Mouse (Mus musculus): ENCODE measurements around the gene Fam19a1. TPM values are rescaled to one million over a fixed set of nuclear protein-coding genes. Genes with fewer than 3 reads are reported as not detected.

Fam19a1 gene
- polyA plus RNA-seq, 2 experiments = not detected

GRCm38 (mm10) chr6:96435545-96435944, 322.6 kb downstream of the Fam19a1 start:
- no peak overlapping the region for H3K27ac ChIP-seq
- H3K4me1 ChIP-seq (replicated peaks; ENCODE audit: control insufficient read depth in 2 of 2, insufficient read depth in 2 of 2, low read length in 1 of 2) = no peaks in the 10 kb centered on the region
- no peaks in the 10 kb centered on the region for H3K9me3 ChIP-seq (ENCODE audit: control insufficient read depth, low read length)
- no peak overlapping the region for H3K9ac ChIP-seq (replicated peaks)
- no peak for ATAC-seq (ENCODE audit: insufficient read depth)
- no peaks in the 10 kb centered on the region for H3K27me3 ChIP-seq (ENCODE audit: control insufficient read depth, insufficient read depth, low read length)
- no peak for DNase-seq (ENCODE audit: low read depth in 3 of 3, low spot score in 3 of 3)
- no peak overlapping the region for H3K4me3 ChIP-seq (ENCODE audit: insufficient read depth in 1 of 2, low read depth in 2 of 2, low read length in 2 of 2)
- 46% methylated on average over 2 of the region's 2 CpGs for WGBS (ENCODE audit: insufficient replicate concordance)
- H3K36me3 ChIP-seq (replicated peaks; ENCODE audit: control insufficient read depth, insufficient read depth, low read depth) = no peaks in the 10 kb centered on the region
- no peak overlapping the region for H3K4me2 ChIP-seq (ENCODE audit: low read depth)
- TF ChIP-seq EP300 (IDR thresholded peaks at IDR 0.05; ENCODE audit: low read depth) (no peak), CTCF (IDR thresholded peaks at IDR 0.05; ENCODE audit: low read depth) (no peak)

GRCm38 (mm10) chr6:96437814-96438213, 324.9 kb downstream of the Fam19a1 start:
- DNase-seq (ENCODE audit: low read depth in 3 of 3, low spot score in 3 of 3) (no peak), ATAC-seq (ENCODE audit: insufficient read depth) (no peak)
- Histone ChIP-seq H3K9ac (replicated peaks) (no peak overlapping the region), H3K27me3 (ENCODE audit: control insufficient read depth, insufficient read depth, low read length) (no peaks in the 10 kb centered on the region), H3K4me3 (ENCODE audit: insufficient read depth in 1 of 2, low read depth in 2 of 2, low read length in 2 of 2) (no peak overlapping the region), H3K36me3 (replicated peaks; ENCODE audit: control insufficient read depth, insufficient read depth, low read depth) (no peaks in the 10 kb centered on the region), H3K4me2 (ENCODE audit: low read depth) (no peak overlapping the region), H3K27ac (no peak overlapping the region), H3K4me1 (replicated peaks; ENCODE audit: control insufficient read depth in 2 of 2, insufficient read depth in 2 of 2, low read length in 1 of 2) (no peaks in the 10 kb centered on the region), H3K9me3 (ENCODE audit: control insufficient read depth, low read length) (no peaks in the 10 kb centered on the region)
- WGBS (ENCODE audit: insufficient replicate concordance) = 57% methylated on average over 3 of the region's 3 CpGs
- TF ChIP-seq EP300 (IDR thresholded peaks at IDR 0.05; ENCODE audit: low read depth) = no peak
- TF ChIP-seq CTCF (IDR thresholded peaks at IDR 0.05; ENCODE audit: low read depth) = no peak

GRCm38 (mm10) chr6:96439419-96439818, 326.5 kb downstream of the Fam19a1 start:
- TF ChIP-seq CTCF (IDR thresholded peaks at IDR 0.05; ENCODE audit: low read depth) = no peak
- no peak for TF ChIP-seq EP300 (IDR thresholded peaks at IDR 0.05; ENCODE audit: low read depth)
- no peak overlapping the region for H3K4me3 ChIP-seq (ENCODE audit: insufficient read depth in 1 of 2, low read depth in 2 of 2, low read length in 2 of 2)
- H3K4me1 ChIP-seq (replicated peaks; ENCODE audit: control insufficient read depth in 2 of 2, insufficient read depth in 2 of 2, low read length in 1 of 2) = no peaks in the 10 kb centered on the region
- H3K27me3 ChIP-seq (ENCODE audit: control insufficient read depth, insufficient read depth, low read length) = no peaks in the 10 kb centered on the region
- no peak overlapping the region for H3K9ac ChIP-seq (replicated peaks)
- WGBS (ENCODE audit: insufficient replicate concordance) = 61% methylated on average over 2 of the region's 2 CpGs
- H3K4me2 ChIP-seq (ENCODE audit: low read depth) = no peak overlapping the region
- no peaks in the 10 kb centered on the region for H3K9me3 ChIP-seq (ENCODE audit: control insufficient read depth, low read length)
- H3K27ac ChIP-seq = no peak overlapping the region
- DNase-seq (ENCODE audit: low read depth in 3 of 3, low spot score in 3 of 3) (no peak), ATAC-seq (ENCODE audit: insufficient read depth) (no peak)
- H3K36me3 ChIP-seq (replicated peaks; ENCODE audit: control insufficient read depth, insufficient read depth, low read depth) = no peaks in the 10 kb centered on the region

GRCm38 (mm10) chr6:96441971-96442370, 329.0 kb downstream of the Fam19a1 start:
- H3K4me1 ChIP-seq (replicated peaks; ENCODE audit: control insufficient read depth in 2 of 2, insufficient read depth in 2 of 2, low read length in 1 of 2) = no peaks in the 10 kb centered on the region
- H3K4me3 ChIP-seq (ENCODE audit: insufficient read depth in 1 of 2, low read depth in 2 of 2, low read length in 2 of 2) = no peak overlapping the region
- H3K9ac ChIP-seq (replicated peaks) = no peak overlapping the region
- no peaks in the 10 kb centered on the region for H3K36me3 ChIP-seq (replicated peaks; ENCODE audit: control insufficient read depth, insufficient read depth, low read depth)
- no peaks in the 10 kb centered on the region for H3K27me3 ChIP-seq (ENCODE audit: control insufficient read depth, insufficient read depth, low read length)
- H3K9me3 ChIP-seq (ENCODE audit: control insufficient read depth, low read length) = no peaks in the 10 kb centered on the region
- ATAC-seq (ENCODE audit: insufficient read depth) (no peak), DNase-seq (ENCODE audit: low read depth in 3 of 3, low spot score in 3 of 3) (no peak)
- WGBS (ENCODE audit: insufficient replicate concordance) = 66% methylated on average over 3 of the region's 3 CpGs
- TF ChIP-seq EP300 (IDR thresholded peaks at IDR 0.05; ENCODE audit: low read depth) (no peak), CTCF (IDR thresholded peaks at IDR 0.05; ENCODE audit: low read depth) (no peak)
- no peak overlapping the region for H3K4me2 ChIP-seq (ENCODE audit: low read depth)
- no peak overlapping the region for H3K27ac ChIP-seq

- Histone ChIP-seq H3K4me2 (ENCODE audit: low read depth) (no peak overlapping the region), H3K4me3 (ENCODE audit: insufficient read depth in 1 of 2, low read depth in 2 of 2, low read length in 2 of 2) (no peak overlapping the region), H3K9ac (replicated peaks) (no peak overlapping the region), H3K36me3 (replicated peaks; ENCODE audit: control insufficient read depth, insufficient read depth, low read depth) (no peaks in the 10 kb centered on the region), H3K4me1 (replicated peaks; ENCODE audit: control insufficient read depth in 2 of 2, insufficient read depth in 2 of 2, low read length in 1 of 2) (no peaks in the 10 kb centered on the region), H3K27ac (no peak overlapping the region), H3K27me3 (ENCODE audit: control insufficient read depth, insufficient read depth, low read length) (no peaks in the 10 kb centered on the region), H3K9me3 (ENCODE audit: control insufficient read depth, low read length) (no peaks in the 10 kb centered on the region)
- TF ChIP-seq EP300 (IDR thresholded peaks at IDR 0.05; ENCODE audit: low read depth) (no peak), CTCF (IDR thresholded peaks at IDR 0.05; ENCODE audit: low read depth) (no peak)
- DNase-seq (ENCODE audit: low read depth in 3 of 3, low spot score in 3 of 3) (no peak), ATAC-seq (ENCODE audit: insufficient read depth) (no peak)
- WGBS (ENCODE audit: insufficient replicate concordance) = 57% methylated on average over 4 of the region's 4 CpGs
Observed at GRCm38 (mm10) chr6:96447466-96447865, 334.5 kb downstream of the Fam19a1 start.
